8 mouse cellular contexts compared by ENCODE assay signal in genomic region chr11:71439871-71440270, GRCm38 (mm10).
A peak's percentile ranks its signal among the peaks of the same experiment; 100 is the strongest.
DNase-seq lines count a peak whose midpoint lies in the region; ATAC-seq and TF ChIP-seq lines count a peak whose summit lies in the region.

No protein-coding gene starts in this region.

- no peak overlapping the region for H3K27ac ChIP-seq in kidney, embryonic 15.5 days
- H3K27ac ChIP-seq in forebrain, postnatal 0 days (ENCODE audit: low read depth, low read length): peak overlapping the region; percentile 78
- peak overlapping the region; percentile 91 for H3K27ac ChIP-seq in olfactory bulb, adult 2 months (ENCODE audit: insufficient read depth, low read depth, low read length)

- no peak for ATAC-seq in kidney, embryonic 15.5 days (replicated peaks; ENCODE audit: low FRiP score)
- ATAC-seq in forebrain, postnatal 0 days: peak; percentile 93

- TF ChIP-seq CTCF in forebrain, postnatal 0 days (IDR thresholded peaks at IDR 0.05; ENCODE audit: low read depth): no peak
- TF ChIP-seq CTCF in olfactory bulb, adult 2 months (IDR thresholded peaks at IDR 0.05; ENCODE audit: insufficient read depth, low read depth, low read length): no peak

- peaks cover 5% of the 10 kb centered on the region for H3K4me1 ChIP-seq in kidney, embryonic 15.5 days
- peaks cover 15% of the 10 kb centered on the region for H3K4me1 ChIP-seq in forebrain, postnatal 0 days (ENCODE audit: insufficient read depth)
- peaks cover 42% of the 10 kb centered on the region for H3K4me1 ChIP-seq in olfactory bulb, adult 2 months (ENCODE audit: control insufficient read depth, insufficient read depth, low read length)

- DNase-seq in kidney, adult 8-10 months: no peak
- peak; percentile 81 for DNase-seq in forebrain, postnatal 0 days
- DNase-seq in left cerebral cortex, adult 9 months (ENCODE audit: low spot score in 2 of 2): peak; percentile 58 to 73
- DNase-seq in adrenal gland, postnatal 10 days: no peak
- DNase-seq in gastrocnemius, adult 18-20 months (ENCODE audit: low spot score): no peak
- no peak for DNase-seq in liver

- peak overlapping the region; percentile 51 for H3K4me2 ChIP-seq in kidney, embryonic 15.5 days
- H3K4me2 ChIP-seq in forebrain, postnatal 0 days (ENCODE audit: low read depth): peak overlapping the region; percentile 41

- H3K4me3 ChIP-seq in kidney, embryonic 15.5 days (replicated peaks): peak overlapping the region; percentile 20
- peak overlapping the region; percentile 0; the same call in 1 of the 2 replicates for H3K4me3 ChIP-seq in forebrain, postnatal 0 days (ENCODE audit: low read depth, low read length)
- peak overlapping the region; percentile 9; the same call in 1 of the 2 replicates for H3K4me3 ChIP-seq in olfactory bulb, adult 2 months (ENCODE audit: insufficient read depth, low read depth, low read length)

- whole genome bisulfite sequencing in kidney, embryonic 15.5 days: 4% methylated on average over 17 of the region's 17 CpGs
- 1% methylated on average over 17 of the region's 17 CpGs for WGBS in forebrain, postnatal 0 days
- 1% methylated on average over 17 of the region's 17 CpGs for WGBS in olfactory bulb, adult 2 months

- H3K27me3 ChIP-seq in kidney, embryonic 15.5 days: peaks cover 23% of the 10 kb centered on the region
- no peaks in the 10 kb centered on the region for H3K27me3 ChIP-seq in forebrain, postnatal 0 days (ENCODE audit: insufficient read depth, low read length)

- H3K9me3 ChIP-seq in kidney, embryonic 15.5 days (replicated peaks): no peaks in the 10 kb centered on the region
- H3K9me3 ChIP-seq in forebrain, postnatal 0 days (ENCODE audit: low read length): no peaks in the 10 kb centered on the region

- H3K36me3 ChIP-seq in kidney, embryonic 15.5 days: no peaks in the 10 kb centered on the region
- no peaks in the 10 kb centered on the region for H3K36me3 ChIP-seq in forebrain, postnatal 0 days (ENCODE audit: insufficient read depth)

- H3K9ac ChIP-seq in kidney, embryonic 15.5 days: no peak overlapping the region
- H3K9ac ChIP-seq in forebrain, postnatal 0 days: 0 out of 2 replicates have a peak overlapping the region, but pooled peaks have one; percentile 6

- no peak for TF ChIP-seq POLR2A in olfactory bulb, adult 2 months (IDR thresholded peaks at IDR 0.05; ENCODE audit: insufficient read depth, low read depth, low read length)

Comparison
In these comparisons a context has a peak if more than half of its experiments do, and no peak if none do; other contexts are left out.
1. DNase-seq: peak in forebrain, postnatal 0 days (single experiment) and left cerebral cortex, adult 9 months (2 of 2); none in kidney, adult 8-10 months (0 of 2), adrenal gland, postnatal 10 days (single experiment), gastrocnemius, adult 18-20 months (single experiment) and liver (single experiment).
2. Peak in every context shown above with its lines, with median percentiles within 50 percentile points of each other: H3K4me3 ChIP-seq.